Mouse (Mus musculus) megakaryocyte, embryonic 14.5 days (primary cell): ENCODE data around the gene Ltn1.

ENCODE experiments used
- FLI1 ChIP-seq: IDR thresholded peaks from 2 replicates; pipeline ENCODE4 v1.6.1; 2012; ENCODE audit warnings: low read length, inconsistent platforms, mixed read lengths
- GATA1 ChIP-seq: IDR thresholded peaks from 3 replicates; pipeline ENCODE4 v1.6.1; 2012; ENCODE audit warnings: mixed read lengths, low read length, inconsistent platforms, borderline replicate concordance

- TF ChIP-seq GATA1 (no peak), FLI1 (no peak)
Measured at GRCm38 (mm10) chr16:87366445-87366844, 66.0 kb downstream of the Ltn1 start.
